Mouse (Mus musculus): ENCODE measurements around the gene Syngr1. TPM values are rescaled to one million over a fixed set of nuclear protein-coding genes. Genes with fewer than 3 reads are reported as not detected.
A peak's percentile ranks its signal among the peaks of the same experiment; 100 is the strongest.

The Syngr1 gene
- total and polyA plus RNA-seq, 3 experiments = 44.2 to 86.9 (median 74.6) TPM

DNA sequence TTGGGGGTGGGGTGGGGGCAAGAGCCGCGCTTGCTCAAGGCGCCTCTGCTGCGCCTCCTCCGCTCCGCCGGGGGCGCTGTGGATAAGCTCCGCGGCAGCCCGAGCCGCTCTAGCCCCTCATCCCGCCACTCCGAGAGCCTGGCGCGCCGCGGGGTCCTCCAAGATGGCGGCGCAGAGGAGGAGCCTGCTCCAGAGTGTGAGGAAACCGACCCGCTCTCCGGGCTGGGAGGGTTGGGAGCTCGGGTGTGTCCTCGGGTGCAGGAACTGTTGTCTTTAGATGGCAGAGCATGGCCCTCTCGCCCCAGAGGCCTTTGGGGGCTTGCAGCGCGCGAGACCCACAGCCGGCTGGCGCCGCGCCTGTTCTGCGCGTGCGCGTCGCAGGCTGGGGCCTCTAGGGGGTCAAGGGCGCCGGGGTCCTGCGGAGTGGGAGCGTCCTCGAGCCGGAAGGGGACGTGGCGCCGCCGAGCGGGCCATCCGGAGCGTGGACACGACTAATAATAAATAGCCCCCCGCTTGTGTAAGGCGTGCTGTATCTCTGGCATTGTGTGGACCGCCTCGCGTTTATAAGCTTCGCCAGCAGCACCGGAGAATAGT is 42.0 kb downstream of the Syngr1 start, which contains the start of gene Tab1:
TSS of gene Tab1 (plus strand) at position 135 of the 594 bp plus-strand sequence.
- Histone ChIP-seq H3K36me3 (replicated peaks) (peaks cover 41% of the 10 kb centered on the region), H3K9me3 (replicated peaks) (no peaks in the 10 kb centered on the region), H3K4me3 (ENCODE audit: low read depth, low read length) (peak within 1 kb of the TSS; percentile 76), H3K4me1 (ENCODE audit: insufficient read depth, low read depth, low read length) (peaks cover 88% of the 10 kb centered on the region), H3K27me3 (ENCODE audit: insufficient read depth, low read length) (no peaks in the 10 kb centered on the region)
- TF ChIP-seq CTCF (IDR thresholded peaks at IDR 0.05; ENCODE audit: low read depth, low read length) (0 out of 2 replicates have a peak, but pooled peaks have one; percentile 24), POLR2AphosphoS5 (IDR thresholded peaks at IDR 0.05; ENCODE audit: insufficient replicate concordance, low read depth, low read length) (no peak), GATA2 (IDR thresholded peaks at IDR 0.05; ENCODE audit: borderline replicate concordance, low read depth, low read length) (no peak), GATA1 (IDR thresholded peaks at IDR 0.05; ENCODE audit: borderline replicate concordance, low read length) (no peak), TAL1 (conservative IDR thresholded peaks at IDR 0.05; ENCODE audit: low read depth, low read length) (no peak)
- peak; percentile 12; the same call in 1 of the 2 replicates for ATAC-seq (ENCODE audit: extremely low read depth, insufficient number of reproducible peaks, low FRiP score, poor library complexity, severe bottlenecking)
- peak; percentile 68 for DNase-seq (ENCODE audit: low spot score)

DNA sequence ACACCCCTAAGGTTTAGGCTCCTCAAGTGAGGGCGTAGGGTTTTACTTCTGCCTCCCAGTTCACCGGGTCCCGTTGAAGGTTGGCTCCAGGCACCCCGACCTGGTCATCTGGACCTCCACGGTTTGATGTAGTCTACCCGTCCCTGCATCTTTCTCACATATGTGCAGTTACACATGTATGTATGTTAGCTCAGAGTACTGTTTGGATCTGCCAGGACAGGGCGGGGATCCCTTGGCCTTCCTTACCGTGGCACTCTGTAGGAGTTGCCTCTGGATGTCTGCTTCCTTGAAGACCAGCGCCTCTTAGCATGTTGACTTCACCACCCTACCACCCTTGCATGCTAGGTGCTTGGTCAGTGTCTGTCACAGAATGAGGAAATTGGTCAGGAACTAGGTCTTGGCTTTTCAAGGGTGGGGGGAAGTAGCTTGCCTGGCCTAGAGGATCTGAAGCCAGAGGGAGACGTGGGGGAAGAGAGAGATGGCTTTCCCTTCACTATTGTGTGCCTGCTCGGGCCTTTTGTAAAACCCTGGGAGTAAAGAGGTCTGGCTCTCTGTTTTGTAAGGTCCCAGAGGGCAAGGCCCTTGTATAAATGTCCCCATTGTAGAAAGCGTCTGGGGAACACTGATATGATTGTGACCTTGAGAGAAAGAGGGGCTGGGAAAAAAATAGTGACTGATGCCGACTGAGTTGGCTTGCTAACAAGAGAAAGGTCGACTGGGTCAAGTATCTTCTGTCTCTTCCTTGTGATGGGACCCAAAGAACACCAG is 42.7 kb downstream of the Syngr1 start:
- ATAC-seq (ENCODE audit: extremely low read depth, insufficient number of reproducible peaks, low FRiP score, poor library complexity, severe bottlenecking) = no peak
- TF ChIP-seq GATA1 (IDR thresholded peaks at IDR 0.05; ENCODE audit: borderline replicate concordance, low read length) (no peak), POLR2AphosphoS5 (IDR thresholded peaks at IDR 0.05; ENCODE audit: insufficient replicate concordance, low read depth, low read length) (no peak), TAL1 (conservative IDR thresholded peaks at IDR 0.05; ENCODE audit: low read depth, low read length) (no peak), GATA2 (IDR thresholded peaks at IDR 0.05; ENCODE audit: borderline replicate concordance, low read depth, low read length) (no peak), CTCF (IDR thresholded peaks at IDR 0.05; ENCODE audit: low read depth, low read length) (no peak)
- DNase-seq (ENCODE audit: low spot score) = no peak
- H3K4me3 ChIP-seq (ENCODE audit: low read depth, low read length) = peak overlapping the region; percentile 76
- H3K36me3 ChIP-seq (replicated peaks) = peaks cover 44% of the 10 kb centered on the region
- H3K4me1 ChIP-seq (ENCODE audit: insufficient read depth, low read depth, low read length) = peaks cover 88% of the 10 kb centered on the region
- H3K27me3 ChIP-seq (ENCODE audit: insufficient read depth, low read length) = no peaks in the 10 kb centered on the region
- no peaks in the 10 kb centered on the region for H3K9me3 ChIP-seq (replicated peaks)

DNA sequence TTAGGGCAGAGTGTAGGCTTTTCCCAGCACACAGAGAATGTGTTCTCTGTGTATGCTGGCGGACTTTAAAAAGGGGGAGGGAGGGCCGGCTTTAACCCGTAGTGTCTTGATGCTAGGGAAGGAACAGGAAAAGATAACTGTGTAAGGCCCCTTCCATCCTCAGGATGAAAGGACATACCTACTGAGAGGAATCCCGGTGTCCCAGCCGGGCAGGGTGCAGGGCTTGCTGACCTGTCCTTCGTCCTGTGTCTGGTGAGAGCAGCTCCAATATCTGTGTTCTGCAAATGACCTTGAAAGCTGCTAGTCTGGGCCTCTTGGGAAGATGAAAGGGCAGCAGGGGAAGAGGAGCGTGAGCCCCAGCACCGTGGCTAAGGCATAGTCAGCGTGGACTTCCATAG is 43.3 kb downstream of the Syngr1 start:
- TF ChIP-seq TAL1 (conservative IDR thresholded peaks at IDR 0.05; ENCODE audit: low read depth, low read length) (no peak), POLR2AphosphoS5 (IDR thresholded peaks at IDR 0.05; ENCODE audit: insufficient replicate concordance, low read depth, low read length) (no peak), CTCF (IDR thresholded peaks at IDR 0.05; ENCODE audit: low read depth, low read length) (no peak), GATA1 (IDR thresholded peaks at IDR 0.05; ENCODE audit: borderline replicate concordance, low read length) (no peak), GATA2 (IDR thresholded peaks at IDR 0.05; ENCODE audit: borderline replicate concordance, low read depth, low read length) (no peak)
- no peak for DNase-seq (ENCODE audit: low spot score)
- no peak for ATAC-seq (ENCODE audit: extremely low read depth, insufficient number of reproducible peaks, low FRiP score, poor library complexity, severe bottlenecking)
- H3K27me3 ChIP-seq (ENCODE audit: insufficient read depth, low read length) = no peaks in the 10 kb centered on the region
- H3K9me3 ChIP-seq (replicated peaks) = no peaks in the 10 kb centered on the region
- peaks cover 88% of the 10 kb centered on the region for H3K4me1 ChIP-seq (ENCODE audit: insufficient read depth, low read depth, low read length)
- H3K36me3 ChIP-seq (replicated peaks) = peaks cover 46% of the 10 kb centered on the region
- peak overlapping the region; percentile 76 for H3K4me3 ChIP-seq (ENCODE audit: low read depth, low read length)

DNA sequence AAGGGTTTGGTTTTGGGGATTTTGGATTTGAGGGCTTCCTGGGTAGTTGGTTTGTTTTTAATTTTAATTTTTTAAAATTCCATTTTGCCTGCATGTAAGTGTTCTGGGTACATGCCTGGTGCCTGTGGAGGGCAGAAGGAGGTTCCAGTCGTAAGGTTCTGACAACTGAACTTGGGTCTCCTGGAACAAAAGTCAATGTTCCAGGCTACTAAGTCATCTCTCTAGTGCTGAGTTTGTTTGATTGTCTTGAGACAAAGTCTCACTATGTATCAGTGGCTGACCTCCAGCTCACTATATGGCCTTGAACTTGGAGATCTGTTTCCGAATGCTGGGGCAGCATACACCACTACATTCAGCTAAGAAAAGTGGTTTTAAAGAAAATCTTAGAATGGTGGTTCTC is 44.4 kb downstream of the Syngr1 start:
- TF ChIP-seq POLR2AphosphoS5 (IDR thresholded peaks at IDR 0.05; ENCODE audit: insufficient replicate concordance, low read depth, low read length) (no peak), GATA1 (IDR thresholded peaks at IDR 0.05; ENCODE audit: borderline replicate concordance, low read length) (no peak), TAL1 (conservative IDR thresholded peaks at IDR 0.05; ENCODE audit: low read depth, low read length) (no peak), CTCF (IDR thresholded peaks at IDR 0.05; ENCODE audit: low read depth, low read length) (no peak), GATA2 (IDR thresholded peaks at IDR 0.05; ENCODE audit: borderline replicate concordance, low read depth, low read length) (no peak)
- H3K36me3 ChIP-seq (replicated peaks) = peaks cover 56% of the 10 kb centered on the region
- DNase-seq (ENCODE audit: low spot score) = no peak
- H3K4me1 ChIP-seq (ENCODE audit: insufficient read depth, low read depth, low read length) = peaks cover 83% of the 10 kb centered on the region
- no peak for ATAC-seq (ENCODE audit: extremely low read depth, insufficient number of reproducible peaks, low FRiP score, poor library complexity, severe bottlenecking)
- H3K4me3 ChIP-seq (ENCODE audit: low read depth, low read length) = no peak overlapping the region
- no peaks in the 10 kb centered on the region for H3K27me3 ChIP-seq (ENCODE audit: insufficient read depth, low read length)
- no peaks in the 10 kb centered on the region for H3K9me3 ChIP-seq (replicated peaks)

DNA sequence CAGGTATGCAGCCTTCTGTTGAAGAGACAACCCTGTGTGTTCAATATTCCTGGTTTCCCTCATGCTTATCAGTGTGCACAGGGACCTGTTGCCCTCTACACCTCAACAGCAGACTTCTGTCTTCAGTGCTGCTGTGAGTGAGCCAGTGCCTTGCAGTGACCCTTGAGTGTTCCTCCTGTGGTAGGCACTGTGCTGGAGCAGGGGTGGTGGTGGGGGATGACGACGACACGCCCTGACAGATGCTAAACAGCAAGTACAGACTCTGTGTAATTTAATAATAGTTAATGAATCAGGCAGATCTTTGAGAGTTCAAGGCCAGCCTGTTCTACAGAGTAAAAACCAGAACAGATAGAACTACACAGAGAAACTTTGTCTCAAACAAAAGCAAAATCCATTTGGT is 45.5 kb downstream of the Syngr1 start:
- H3K9me3 ChIP-seq (replicated peaks) = no peaks in the 10 kb centered on the region
- peaks cover 68% of the 10 kb centered on the region for H3K36me3 ChIP-seq (replicated peaks)
- TF ChIP-seq TAL1 (conservative IDR thresholded peaks at IDR 0.05; ENCODE audit: low read depth, low read length) = peak; percentile 31
- TF ChIP-seq GATA1 (IDR thresholded peaks at IDR 0.05; ENCODE audit: borderline replicate concordance, low read length) = no peak
- H3K4me3 ChIP-seq (ENCODE audit: low read depth, low read length) = peak overlapping the region; percentile 58; the same call in 1 of the 2 replicates
- no peaks in the 10 kb centered on the region for H3K27me3 ChIP-seq (ENCODE audit: insufficient read depth, low read length)
- H3K4me1 ChIP-seq (ENCODE audit: insufficient read depth, low read depth, low read length) = peaks cover 71% of the 10 kb centered on the region
- ATAC-seq (ENCODE audit: extremely low read depth, insufficient number of reproducible peaks, low FRiP score, poor library complexity, severe bottlenecking) (peak; percentile 19; the same call in 1 of the 2 replicates), DNase-seq (ENCODE audit: low spot score) (no peak)

Measured in G1E (cell line).